Mouse (Mus musculus): ENCODE results near the gene Rbm12.
"Not testable (repeated sequence)": the region's sequence is repeated elsewhere in the genome, so short reads cannot be mapped to it uniquely, and the experiment has no call there.

Rbm12 gene

GRCm38 (mm10) chr2:156111358-156112079 lies at the start of gene Rbm12, which contains the start of gene Cpne1:
Rbm12 (minus strand) TSS chr2:156111978.
Cpne1 (minus strand) TSS chr2:156111965.
- peak; percentile 95 for DNase-seq (ENCODE audit: low read depth, low spot score)

GRCm38 (mm10) chr2:156151538-156151937 lies 39.8 kb upstream of the Rbm12 start:
- no peak for DNase-seq (ENCODE audit: low read depth, low spot score)

GRCm38 (mm10) chr2:156147316-156147915 lies 35.6 kb upstream of the Rbm12 start:
- DNase-seq (ENCODE audit: low read depth, low spot score), result no peak

- DNase-seq (ENCODE audit: low read depth, low spot score), result no peak
These were observed 34.7 kb upstream of the Rbm12 start for GRCm38 (mm10) chr2:156146272-156146989.

GRCm38 (mm10) chr2:156145486-156146130 lies 33.8 kb upstream of the Rbm12 start:
- DNase-seq (ENCODE audit: low read depth, low spot score), result no peak

GRCm38 (mm10) chr2:156143953-156144724 lies 32.4 kb upstream of the Rbm12 start, which contains the start of the genes Romo1 and Nfs1:
Romo1 (plus strand) TSS chr2:156144039.
Nfs1 (minus strand) TSS chr2:156144186.
- DNase-seq (ENCODE audit: low read depth, low spot score), result peak; percentile 94

GRCm38 (mm10) chr2:156143367-156143766 lies 31.6 kb upstream of the Rbm12 start:
- DNase-seq (ENCODE audit: low read depth, low spot score), result no peak

- no peak for DNase-seq (ENCODE audit: low read depth, low spot score)
These were observed 31.0 kb upstream of the Rbm12 start for GRCm38 (mm10) chr2:156142820-156143219.

GRCm38 (mm10) chr2:156135695-156136094 lies 23.9 kb upstream of the Rbm12 start:
- no peak for DNase-seq (ENCODE audit: low read depth, low spot score)

GRCm38 (mm10) chr2:156134161-156134560 lies 22.4 kb upstream of the Rbm12 start:
- no peak for DNase-seq (ENCODE audit: low read depth, low spot score)

- no peak for DNase-seq (ENCODE audit: low read depth, low spot score)
These were observed 15.2 kb upstream of the Rbm12 start, which contains the start of gene Gm28036 for GRCm38 (mm10) chr2:156126992-156127391. Gm28036 (minus strand) TSS chr2:156127092.

- no peak for DNase-seq (ENCODE audit: low read depth, low spot score)
These were observed 12.0 kb upstream of the Rbm12 start for GRCm38 (mm10) chr2:156123731-156124130.

GRCm38 (mm10) chr2:156119566-156119965 lies 7.8 kb upstream of the Rbm12 start:
- no peak for DNase-seq (ENCODE audit: low read depth, low spot score)

GRCm38 (mm10) chr2:156112080-156112423 lies 274 bp upstream of the Rbm12 start:
- DNase-seq (ENCODE audit: low read depth, low spot score), result not testable (repeated sequence)

GRCm38 (mm10) chr2:156110627-156111357 lies 986 bp downstream of the Rbm12 start:
- DNase-seq (ENCODE audit: low read depth, low spot score), result peak; percentile 42

GRCm38 (mm10) chr2:156091926-156092325 lies 19.9 kb downstream of the Rbm12 start:
- DNase-seq (ENCODE audit: low read depth, low spot score), result no peak

GRCm38 (mm10) chr2:156089799-156090198 lies 22.0 kb downstream of the Rbm12 start:
- DNase-seq (ENCODE audit: low read depth, low spot score), result no peak

GRCm38 (mm10) chr2:156087391-156088110 lies 24.2 kb downstream of the Rbm12 start:
- DNase-seq (ENCODE audit: low read depth, low spot score), result no peak

- no peak for DNase-seq (ENCODE audit: low read depth, low spot score)
These were observed 27.2 kb downstream of the Rbm12 start for GRCm38 (mm10) chr2:156084541-156084940.

- no peak for DNase-seq (ENCODE audit: low read depth, low spot score)
These were observed 31.4 kb downstream of the Rbm12 start for GRCm38 (mm10) chr2:156080391-156080790.

All from CD4-positive helper T cell, adult 2 months (primary cell).